Mouse (Mus musculus): ENCODE results near the gene Vmn1r65. TPM values are rescaled to one million over a fixed set of nuclear protein-coding genes. Genes with fewer than 3 reads are reported as not detected.

Vmn1r65 gene
- total and polyA plus RNA-seq, 3 experiments = not detected

Other genes starting within 250 kb of the Vmn1r65 start
- gene Vmn1r63, start 205.6 kb downstream of the Vmn1r65 start, total RNA-seq (2012; rRNA removed) = not detected in 2 replicates
- not detected for gene Vmn1r63, start 205.6 kb downstream of the Vmn1r65 start, polyA plus RNA-seq (2012; ENCODE audit: insufficient read depth in 1 of 2, insufficient read length in 2 of 2, low read depth in 1 of 2, low replicate concordance in 2 of 2, missing spikeins in 1 of 2)
- not detected in 2 replicates for gene Vmn1r64, start 126.5 kb downstream of the Vmn1r65 start, total RNA-seq (2012; rRNA removed)
- not detected for gene Vmn1r64, start 126.5 kb downstream of the Vmn1r65 start, polyA plus RNA-seq (2012; ENCODE audit: insufficient read depth in 1 of 2, insufficient read length in 2 of 2, low read depth in 1 of 2, low replicate concordance in 2 of 2, missing spikeins in 1 of 2)
- gene Nlrp4c, start 34.2 kb upstream of the Vmn1r65 start, total RNA-seq (2012; rRNA removed) = not detected in 2 replicates
- not detected for gene Nlrp4c, start 34.2 kb upstream of the Vmn1r65 start, polyA plus RNA-seq (2012; ENCODE audit: insufficient read depth in 1 of 2, insufficient read length in 2 of 2, low read depth in 1 of 2, low replicate concordance in 2 of 2, missing spikeins in 1 of 2)
- 19.3 and 22.7 TPM in 2 replicates for gene Zfp787, start 145.0 kb upstream of the Vmn1r65 start, total RNA-seq (2012; rRNA removed)
- 10 to 100 TPM in 1 of 2 experiments, not detected in 1; 28.8 TPM for gene Zfp787, start 145.0 kb upstream of the Vmn1r65 start, polyA plus RNA-seq (2012; ENCODE audit: insufficient read depth in 1 of 2, insufficient read length in 2 of 2, low read depth in 1 of 2, low replicate concordance in 2 of 2, missing spikeins in 1 of 2)
- 16.2 and 18.2 TPM in 2 replicates for gene Zfp444, start 161.2 kb upstream of the Vmn1r65 start, total RNA-seq (2012; rRNA removed)
- gene Zfp444, start 161.2 kb upstream of the Vmn1r65 start, polyA plus RNA-seq (2012; ENCODE audit: insufficient read depth in 1 of 2, insufficient read length in 2 of 2, low read depth in 1 of 2, low replicate concordance in 2 of 2, missing spikeins in 1 of 2) = 10 to 100 TPM in 1 of 2 experiments, not detected in 1; 24.2 TPM
- not detected in 2 replicates for gene Galp, start 186.1 kb upstream of the Vmn1r65 start, total RNA-seq (2012; rRNA removed)
- not detected for gene Galp, start 186.1 kb upstream of the Vmn1r65 start, polyA plus RNA-seq (2012; ENCODE audit: insufficient read depth in 1 of 2, insufficient read length in 2 of 2, low read depth in 1 of 2, low replicate concordance in 2 of 2, missing spikeins in 1 of 2)
- not detected in 2 replicates for gene Zscan5b, start 211.3 kb upstream of the Vmn1r65 start, total RNA-seq (2012; rRNA removed)
- not detected for gene Zscan5b, start 211.3 kb upstream of the Vmn1r65 start, polyA plus RNA-seq (2012; ENCODE audit: insufficient read depth in 1 of 2, insufficient read length in 2 of 2, low read depth in 1 of 2, low replicate concordance in 2 of 2, missing spikeins in 1 of 2)
- not detected in 2 replicates for gene Epp13, start 241.7 kb upstream of the Vmn1r65 start, total RNA-seq (2012; rRNA removed)
- under 1 TPM in 1 of 2 experiments, not detected in 1; 0.14 TPM for gene Epp13, start 241.7 kb upstream of the Vmn1r65 start, polyA plus RNA-seq (2012; ENCODE audit: insufficient read depth in 1 of 2, insufficient read length in 2 of 2, low read depth in 1 of 2, low replicate concordance in 2 of 2, missing spikeins in 1 of 2)